Mouse (Mus musculus): ENCODE data around the gene Slc22a18.

DNA sequence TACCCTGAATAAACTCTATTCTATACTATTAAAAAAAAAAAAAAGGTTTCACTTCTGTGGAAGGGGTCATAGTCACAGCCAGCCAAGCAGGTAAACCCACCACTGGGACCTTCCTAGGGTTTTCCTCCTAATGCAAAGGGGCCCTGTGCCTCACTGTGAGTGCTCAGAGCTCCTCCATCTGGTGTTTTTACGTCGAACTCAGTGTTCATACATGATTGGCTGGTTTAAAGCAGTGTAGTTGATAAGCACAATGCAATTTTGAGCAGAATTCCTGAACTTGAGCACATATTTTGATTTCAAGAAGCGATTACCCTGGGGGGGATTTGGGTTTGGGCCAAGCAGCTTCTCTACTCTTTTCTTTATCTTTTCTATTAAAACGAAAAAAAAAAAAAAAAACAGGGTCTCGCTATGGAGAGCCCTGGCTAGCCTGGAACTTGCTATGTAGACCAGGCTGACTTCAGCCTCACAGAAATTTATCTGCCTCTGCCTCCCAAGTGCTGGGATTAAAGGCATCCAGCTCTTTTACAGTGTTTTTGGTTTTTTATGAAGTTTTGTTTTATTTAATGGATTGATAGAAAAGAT lies 8.4 kb downstream of the Slc22a18 start:
- TF ChIP-seq CTCF (IDR thresholded peaks at IDR 0.05; ENCODE audit: low read depth) = no peak
- TF ChIP-seq EP300 (IDR thresholded peaks at IDR 0.05; ENCODE audit: low read depth) = no peak

Data from liver, embryonic 14.5 days (tissue).